Mouse (Mus musculus) neutrophil, adult 83 days (primary cell): ENCODE results near the gene Wdr86. TPM values are rescaled to one million over a fixed set of nuclear protein-coding genes. Genes with fewer than 3 reads are reported as not detected.

Source experiments
- total RNA-seq, 2 experiments: library from RNA; stranded (reverse); gene quantifications; one replicate each; pipeline ENCODE4 v1.2.4; 2023

Gene Wdr86
- total RNA-seq, result not detected

DNA sequence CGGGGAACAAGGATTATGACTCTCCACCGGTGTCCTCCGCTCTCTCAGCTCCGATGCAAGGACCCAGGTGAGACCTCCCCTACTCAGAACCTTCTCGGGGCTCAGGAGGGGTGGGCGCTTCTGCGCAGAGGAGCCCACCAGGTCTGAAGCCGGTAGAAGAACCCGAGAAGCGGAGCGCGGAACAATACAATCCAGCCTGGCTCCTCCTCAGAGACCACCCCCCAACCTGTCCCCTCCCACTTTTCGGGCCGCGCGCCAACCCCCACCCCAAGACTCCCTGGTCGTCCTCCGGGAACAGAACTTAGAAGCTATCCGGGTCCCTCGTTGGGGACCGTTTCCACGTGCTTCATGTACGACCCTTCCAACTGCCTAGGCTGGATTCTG, at the start of gene Wdr86:
TSS of gene Wdr86 (minus strand) at position 240 of the 384 bp plus-strand sequence.

DNA sequence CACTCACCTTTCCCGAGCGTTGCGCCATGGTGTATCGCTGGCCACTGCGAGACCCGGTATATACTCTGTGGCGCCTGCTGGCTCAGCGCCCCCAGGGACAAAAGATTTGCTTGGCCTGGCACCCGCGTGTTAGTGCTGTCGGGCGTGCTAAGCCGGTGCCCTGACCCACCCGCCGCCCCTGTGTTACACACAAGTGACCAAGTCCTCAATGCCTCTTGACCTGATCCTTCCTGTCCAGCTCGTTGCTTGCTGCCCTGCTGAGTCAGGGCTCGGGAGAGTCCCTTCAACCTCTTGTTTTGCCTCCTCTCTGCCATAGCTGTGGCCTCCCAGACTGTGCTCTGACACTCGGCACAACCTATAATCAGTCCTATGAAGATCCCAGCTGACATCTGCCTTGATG, 27.3 kb upstream of the Wdr86 start, which contains the start of gene Crygn:
TSS of gene Crygn (minus strand) at position 193 of the 400 bp plus-strand sequence.

GRCm38 (mm10) chr5:24685366-24686093, 45.0 kb downstream of the Wdr86 start, which contains the start of gene Nub1:
Nub1 (plus strand) TSS chr5:24685532.

Other genes starting within 250 kb of the Wdr86 start
- not detected for gene Gbx1, start 203.5 kb downstream of the Wdr86 start, total RNA-seq
- gene Asb10, start 189.7 kb downstream of the Wdr86 start, total RNA-seq, result not detected
- gene 4931409K22Rik, start 173.9 kb downstream of the Wdr86 start, total RNA-seq, result not detected
- gene Abcf2, start 153.3 kb downstream of the Wdr86 start, total RNA-seq, result 10 to 100 TPM; 27.8 to 28.5 TPM
- gene Chpf2, start 144.0 kb downstream of the Wdr86 start, total RNA-seq, result 10 to 100 TPM; 21.5 to 27.1 TPM
- not detected for gene Smarcd3, start 106.3 kb downstream of the Wdr86 start, total RNA-seq
- gene Nub1, start 45.2 kb downstream of the Wdr86 start, total RNA-seq, result 10 to 100 TPM; 39.5 to 40.7 TPM
- gene Crygn, start 27.3 kb upstream of the Wdr86 start, total RNA-seq, result not detected
- gene Rheb, start 111.9 kb upstream of the Wdr86 start, total RNA-seq, result 10 to 100 TPM; 49.3 to 50.7 TPM